Mouse (Mus musculus) c-Kit-positive CD71-positive TER-119-negative erythroid progenitor cells, embryonic 14.5 days (primary cell): ENCODE measurements at regions not wholly inside any gene's neighbourhood (a gene's known extent, or its start where the extent isn't known, plus 50 kb on each side); places are given as distances from the start of the nearest gene placed in this dataset.

Experiments
- DNase-seq: peaks from one replicate; pipeline ENCODE4 v3.0.0-alpha.2; 2013; ENCODE audit warnings: low read depth

GRCm38 (mm10) chr9:61263335-61263734 lies 108.8 kb upstream of the Tle3 start:
- no peak for DNase-seq

- DNase-seq, result no peak
Measured at GRCm38 (mm10) chr9:61265466-61265865, 106.7 kb upstream of the Tle3 start.

DNA sequence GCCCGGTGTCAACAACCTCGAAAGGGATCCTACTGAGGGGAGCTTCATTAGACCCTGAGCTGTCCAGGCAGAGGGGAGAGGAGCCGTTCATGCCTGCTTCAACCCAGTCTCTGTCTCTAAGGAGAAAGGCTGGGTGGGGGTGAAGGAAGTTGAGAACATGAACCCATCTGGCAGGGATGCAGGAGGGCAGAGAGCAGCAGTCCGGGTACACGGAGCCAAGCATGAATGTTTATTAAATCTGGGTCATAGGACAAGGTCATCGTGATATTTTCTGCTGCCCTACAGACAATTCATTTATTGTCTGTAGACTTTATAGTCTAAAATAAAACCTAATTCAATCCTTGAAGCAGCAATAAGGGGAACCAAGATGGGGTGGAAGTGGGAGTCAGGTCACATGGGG lies 105.2 kb upstream of the Tle3 start:
- no peak for DNase-seq

DNA sequence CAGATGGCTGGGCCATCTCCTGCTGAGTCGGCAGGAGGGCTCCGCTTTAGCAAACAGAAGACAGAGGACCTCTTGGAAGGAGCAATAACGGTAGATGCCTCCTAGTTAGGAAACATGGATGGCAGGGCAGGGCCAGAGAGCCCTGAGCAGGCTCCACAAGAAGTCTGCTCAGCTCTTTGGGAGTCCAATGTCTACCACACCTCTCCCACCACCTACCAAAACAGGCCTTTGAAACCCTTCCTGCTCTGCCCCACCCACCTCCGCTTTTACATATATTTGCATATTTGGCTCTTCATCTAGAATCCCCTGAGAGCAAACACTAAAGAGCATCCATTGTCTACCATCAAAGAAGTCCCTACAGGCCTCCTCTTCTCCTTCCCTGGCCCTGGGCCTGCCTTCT lies 104.6 kb upstream of the Tle3 start:
- no peak for DNase-seq

- DNase-seq, result no peak
Measured at GRCm38 (mm10) chr9:61268162-61268561, 104.0 kb upstream of the Tle3 start.

GRCm38 (mm10) chr9:61268681-61269080 lies 103.5 kb upstream of the Tle3 start:
- DNase-seq, result no peak

GRCm38 (mm10) chr9:61269151-61269870 lies 102.9 kb upstream of the Tle3 start:
- DNase-seq, result no peak

DNA sequence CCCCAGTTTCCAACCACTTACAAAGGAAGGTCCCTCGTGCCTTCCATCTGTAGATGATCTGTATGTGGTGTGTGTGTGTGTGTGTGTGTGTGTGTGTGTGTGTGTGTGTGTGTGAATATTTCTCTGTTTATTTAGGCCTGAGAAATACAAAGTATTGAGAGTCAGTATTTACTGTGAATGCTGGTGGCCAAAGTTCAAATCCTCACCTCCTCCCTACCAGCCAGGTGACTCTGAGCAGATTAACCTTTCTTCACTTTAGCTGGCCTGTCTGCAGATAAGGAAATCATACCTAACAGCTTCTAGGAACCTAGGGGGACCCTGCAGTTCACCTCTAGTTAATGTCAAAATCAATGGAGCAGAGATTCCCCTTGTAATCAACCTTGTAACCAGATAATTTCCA lies 100.9 kb upstream of the Tle3 start:
- DNase-seq, result no peak

DNA sequence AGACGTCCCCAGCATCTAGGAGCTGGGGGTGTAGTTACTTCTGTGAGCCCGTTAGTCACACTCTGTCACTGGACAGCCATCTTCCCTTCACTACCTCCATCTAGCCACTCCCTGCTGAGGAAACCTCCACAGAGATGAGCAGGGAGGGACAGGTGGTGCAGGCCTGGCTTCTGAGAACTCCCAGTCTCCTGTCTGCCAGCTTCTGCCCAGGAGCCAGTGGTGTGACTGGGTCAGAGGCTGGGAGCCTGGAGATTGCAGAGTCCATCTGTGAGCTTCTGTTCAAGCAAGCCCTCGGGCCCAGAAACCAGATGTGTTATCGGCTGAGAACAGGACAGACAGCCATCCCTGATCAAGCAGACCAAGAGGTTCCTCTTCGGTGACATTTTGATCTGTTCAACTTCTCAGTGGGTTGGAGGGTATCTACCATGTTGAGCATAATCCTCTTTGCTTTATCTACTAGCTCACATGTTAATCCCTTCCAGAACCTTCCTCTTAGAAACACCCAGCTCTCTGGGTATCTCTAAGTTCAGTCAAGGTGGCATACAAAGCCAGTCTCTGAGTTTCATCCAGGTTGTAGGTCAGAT lies 100.3 kb upstream of the Tle3 start:
- no peak for DNase-seq

- no peak for DNase-seq
Measured at GRCm38 (mm10) chr9:61274020-61274419, 98.1 kb upstream of the Tle3 start.

DNA sequence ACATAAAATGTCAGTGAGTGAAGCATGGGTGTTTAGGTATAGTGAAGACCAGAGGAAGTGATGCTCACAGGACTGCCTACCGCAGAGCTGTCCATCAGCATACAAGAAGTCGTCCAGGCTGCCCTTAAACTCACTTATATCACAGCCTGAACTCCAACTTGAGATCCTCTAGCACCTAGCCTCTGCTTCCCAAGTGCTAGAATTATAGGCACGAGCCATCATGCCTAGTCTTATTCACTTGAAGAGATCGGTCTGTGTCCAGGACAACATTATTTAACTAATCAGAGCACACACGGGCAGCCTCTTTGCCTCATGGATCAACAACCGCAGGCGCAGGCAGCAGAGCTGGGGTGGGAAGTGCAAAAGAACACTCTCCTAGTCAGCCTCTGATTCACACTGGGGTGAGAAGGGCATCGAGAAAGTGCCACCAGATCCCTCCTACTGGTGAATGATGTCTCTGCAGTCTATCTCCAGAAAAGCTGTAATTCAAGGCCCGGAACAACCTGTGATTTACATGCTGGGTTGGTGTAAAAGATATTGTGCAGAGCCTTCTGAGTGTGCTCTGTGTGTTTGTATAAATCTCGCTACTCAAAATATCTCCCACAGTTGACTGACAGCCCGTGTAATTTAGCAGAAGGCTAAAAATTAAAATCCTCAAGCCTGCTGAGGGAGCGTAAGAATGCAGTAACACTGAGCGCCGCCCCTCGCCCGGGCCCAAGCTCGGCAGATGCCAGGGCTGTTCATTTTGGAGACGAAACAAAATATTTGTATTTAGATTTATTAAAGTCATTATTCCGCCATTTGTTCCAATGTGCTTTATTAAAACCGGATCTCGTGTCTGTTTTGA lies 94.6 kb upstream of the Tle3 start:
- peak; percentile 29 for DNase-seq

- no peak for DNase-seq
Measured at GRCm38 (mm10) chr9:61278216-61278758, 93.9 kb upstream of the Tle3 start.

DNA sequence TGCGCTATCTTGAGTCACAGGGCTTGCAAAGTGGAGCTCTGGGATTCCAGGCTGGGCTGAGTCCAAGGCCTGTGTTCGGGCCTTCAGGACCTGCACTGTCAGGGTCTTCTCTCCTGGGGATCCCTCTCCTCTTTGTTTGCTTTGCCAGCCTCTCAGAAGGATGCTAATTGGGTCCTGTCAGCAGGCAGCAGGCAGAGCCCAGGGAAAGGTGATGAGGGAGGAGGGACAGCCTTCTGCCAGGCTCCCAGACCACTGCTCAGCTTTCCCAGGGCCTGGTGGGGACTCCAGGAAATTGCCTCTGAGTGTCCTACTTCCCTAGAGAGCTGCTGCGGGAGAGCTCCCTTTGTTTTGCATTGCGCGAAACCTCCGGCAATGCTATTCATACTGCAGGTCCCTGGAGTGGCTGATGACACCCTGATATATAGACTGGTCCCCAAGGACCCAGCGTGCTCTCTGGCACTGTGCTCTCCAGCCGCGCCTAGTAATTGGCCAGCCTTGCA lies 93.1 kb upstream of the Tle3 start:
- DNase-seq, result no peak

- DNase-seq, result no peak
Measured at GRCm38 (mm10) chr9:61280856-61281582, 91.1 kb upstream of the Tle3 start.

DNA sequence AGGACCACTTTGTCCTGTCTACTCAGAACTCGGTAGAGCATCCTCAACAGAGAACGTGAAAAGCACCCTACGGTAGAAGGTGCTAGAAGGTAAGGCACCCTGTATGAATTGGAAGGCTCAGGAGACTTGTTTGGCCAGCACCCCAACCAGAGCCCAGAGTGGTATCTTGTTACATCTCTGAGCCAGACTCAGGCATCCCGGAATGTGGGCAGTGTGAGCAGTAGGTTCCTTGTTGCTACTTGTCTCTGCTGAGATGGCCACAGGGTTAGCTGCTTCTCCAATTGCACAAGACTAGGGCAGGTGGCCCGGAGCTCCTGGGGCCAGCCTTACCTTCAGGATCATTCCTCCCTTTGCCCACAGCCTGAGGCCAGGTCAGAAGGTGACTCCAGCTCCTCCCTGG lies 88.9 kb upstream of the Tle3 start:
- no peak for DNase-seq

- DNase-seq, result no peak
Measured at GRCm38 (mm10) chr9:61284201-61285021, 87.8 kb upstream of the Tle3 start.

DNA sequence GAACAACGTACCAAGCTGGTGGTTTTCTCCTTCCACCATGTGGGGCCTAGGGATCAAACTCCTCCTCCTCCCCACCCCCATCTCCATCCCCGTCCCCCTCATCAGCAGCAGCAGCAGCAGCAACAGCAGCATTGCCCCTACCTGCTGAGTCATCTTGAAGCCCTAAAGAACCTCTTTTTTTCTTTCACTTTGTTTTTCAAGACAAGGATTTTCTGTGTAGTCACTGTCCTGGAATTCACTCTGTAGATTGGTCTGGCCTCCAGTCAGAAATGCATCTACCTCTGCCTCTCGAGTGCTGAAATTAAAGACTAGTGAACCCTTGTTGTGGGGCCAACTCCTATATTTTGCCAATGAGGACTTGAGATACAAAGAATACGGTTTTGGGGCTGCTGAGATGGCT lies 85.6 kb upstream of the Tle3 start:
- DNase-seq, result no peak

DNA sequence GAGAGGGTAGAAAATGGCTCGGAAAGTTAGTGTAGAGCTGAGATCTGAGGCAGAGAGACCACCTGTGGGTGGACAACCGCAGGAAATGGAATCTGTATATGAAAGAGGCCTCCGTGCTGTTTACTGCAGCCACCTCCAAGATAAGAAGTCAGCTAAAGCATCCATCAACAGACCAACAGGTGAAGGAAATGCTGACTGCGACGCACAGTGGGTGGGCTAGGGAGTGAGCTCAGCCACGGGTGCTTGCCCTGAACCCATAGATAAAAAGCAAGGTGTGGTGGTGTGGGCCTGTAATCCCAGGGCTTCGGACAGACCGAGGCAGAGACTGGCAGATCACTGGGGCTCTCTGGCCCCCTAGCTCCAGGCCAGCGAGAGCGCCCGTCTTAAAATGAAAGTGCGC lies 83.0 kb upstream of the Tle3 start:
- no peak for DNase-seq

DNA sequence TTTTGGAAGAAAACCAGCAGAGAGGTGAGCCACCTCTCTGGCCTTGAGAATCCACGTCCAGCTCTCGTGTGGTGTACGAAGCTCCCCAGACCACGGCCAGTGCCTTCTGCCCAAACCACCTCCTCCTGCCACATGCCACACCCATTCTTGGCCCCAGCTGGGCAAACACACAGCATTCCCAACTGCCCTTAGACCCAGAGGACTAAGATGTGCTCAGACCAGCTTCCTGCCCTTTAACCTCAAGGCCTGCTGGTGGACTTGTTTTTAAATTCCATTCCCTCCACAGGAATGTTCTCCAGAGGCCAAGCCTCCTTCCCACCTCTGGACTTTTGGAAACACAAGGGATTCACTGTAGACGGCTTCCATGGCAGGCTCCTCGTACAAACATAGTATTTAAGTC lies 82.5 kb upstream of the Tle3 start:
- no peak for DNase-seq

- no peak for DNase-seq
Measured at GRCm38 (mm10) chr9:61291646-61292045, 80.5 kb upstream of the Tle3 start.

GRCm38 (mm10) chr9:61292501-61292900 lies 79.7 kb upstream of the Tle3 start:
- no peak for DNase-seq
